Mouse (Mus musculus): ENCODE measurements around the gene Calm1. TPM values are rescaled to one million over a fixed set of nuclear protein-coding genes. Genes with fewer than 3 reads are reported as not detected.
"Not testable (repeated sequence)": the region's sequence is repeated elsewhere in the genome, so short reads cannot be mapped to it uniquely, and the experiment has no call there.

Gene Calm1
- polyA plus RNA-seq, 1 experiment from 2014 or later = 1,646 TPM

DNA sequence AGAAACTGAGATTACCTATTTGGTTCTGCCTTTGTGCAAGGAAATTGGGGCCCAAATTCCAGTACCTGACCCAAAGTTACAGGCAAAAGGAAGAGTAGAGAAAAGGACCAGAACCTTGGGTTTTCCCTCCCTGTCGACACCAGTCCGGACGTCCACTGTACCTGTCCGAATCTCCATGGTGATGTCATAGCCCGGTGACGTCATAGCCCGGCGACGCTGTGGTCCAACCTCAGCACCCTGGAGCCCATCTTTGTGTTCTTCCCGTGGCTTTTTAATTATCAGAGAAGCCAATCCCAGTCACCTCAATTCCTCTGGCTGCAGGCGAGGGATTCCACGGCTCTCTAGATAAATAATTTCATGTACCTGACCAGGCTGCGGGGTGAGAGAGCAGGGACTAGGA lies 18.4 kb upstream of the Calm1 start:
- Histone ChIP-seq H3K27ac (no peak overlapping the region), H3K4me2 (no peak overlapping the region), H3K9me3 (no peaks in the 10 kb centered on the region; the same call in 1 of the 2 replicates), H3K4me3 (replicated peaks) (no peak overlapping the region), H3K4me1 (peaks cover 13% of the 10 kb centered on the region; the same call in 1 of the 2 replicates), H3K27me3 (no peaks in the 10 kb centered on the region), H3K9ac (no peak overlapping the region), H3K36me3 (replicated peaks) (no peaks in the 10 kb centered on the region)
- 90% methylated on average over 13 of the region's 13 CpGs for WGBS
- no peak for ATAC-seq (ENCODE audit: low FRiP score)

DNA sequence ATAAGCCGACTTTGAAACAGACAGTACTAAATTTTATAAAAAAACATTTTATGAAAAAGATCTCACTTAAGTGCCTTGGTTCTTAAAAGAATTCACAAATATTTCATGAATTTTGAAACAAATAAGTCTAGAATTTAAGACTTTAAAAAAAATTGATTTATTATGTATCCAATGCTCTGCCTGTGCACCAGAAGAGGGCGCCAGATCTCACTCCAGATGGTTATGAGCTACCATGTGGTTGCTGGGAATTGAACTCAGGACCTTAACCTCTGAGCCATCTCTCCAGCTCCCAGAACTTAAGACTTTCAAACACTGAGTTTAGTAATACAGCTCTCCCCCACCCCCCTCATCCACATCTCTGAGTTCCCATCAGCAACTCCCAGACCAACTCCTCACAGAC lies 16.6 kb upstream of the Calm1 start:
- no peaks in the 10 kb centered on the region for H3K27me3 ChIP-seq
- ATAC-seq (ENCODE audit: low FRiP score) = no peak
- H3K36me3 ChIP-seq (replicated peaks) = no peaks in the 10 kb centered on the region
- no peak overlapping the region for H3K4me3 ChIP-seq (replicated peaks)
- H3K4me1 ChIP-seq = peaks cover 7% of the 10 kb centered on the region; the same call in 1 of the 2 replicates
- no peak overlapping the region for H3K9ac ChIP-seq
- no peaks in the 10 kb centered on the region; the same call in 1 of the 2 replicates for H3K9me3 ChIP-seq
- WGBS = 80% methylated on average over 2 of the region's 2 CpGs
- H3K27ac ChIP-seq = no peak overlapping the region
- H3K4me2 ChIP-seq = no peak overlapping the region

DNA sequence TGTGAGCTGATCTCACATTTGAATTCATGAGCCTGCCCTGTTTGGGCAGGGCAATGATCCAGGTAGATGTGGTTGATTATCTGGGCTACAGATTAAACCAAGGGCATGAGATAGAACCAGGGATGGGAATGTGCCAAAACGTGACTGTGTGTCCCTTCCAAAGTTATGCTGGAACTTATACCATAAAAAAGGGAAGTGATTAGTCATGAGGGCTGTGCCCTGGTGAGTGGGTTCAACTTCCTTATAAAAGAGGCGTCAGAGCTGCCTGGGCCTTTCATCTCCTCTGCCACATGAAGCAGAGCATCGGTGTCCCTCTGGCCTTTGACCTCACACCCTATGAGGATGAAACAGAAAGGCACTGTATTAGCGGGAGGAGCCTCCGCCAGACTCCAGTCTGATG lies 15.3 kb upstream of the Calm1 start:
- H3K4me1 ChIP-seq = peaks cover 13% of the 10 kb centered on the region; the same call in 1 of the 2 replicates
- H3K27me3 ChIP-seq = no peaks in the 10 kb centered on the region
- no peak overlapping the region for H3K27ac ChIP-seq
- no peaks in the 10 kb centered on the region; the same call in 1 of the 2 replicates for H3K9me3 ChIP-seq
- H3K4me3 ChIP-seq (replicated peaks) = no peak overlapping the region
- no peaks in the 10 kb centered on the region for H3K36me3 ChIP-seq (replicated peaks)
- H3K9ac ChIP-seq = no peak overlapping the region
- no peak overlapping the region for H3K4me2 ChIP-seq
- no peak for ATAC-seq (ENCODE audit: low FRiP score)
- WGBS = 82% methylated on average over 5 of the region's 5 CpGs

DNA sequence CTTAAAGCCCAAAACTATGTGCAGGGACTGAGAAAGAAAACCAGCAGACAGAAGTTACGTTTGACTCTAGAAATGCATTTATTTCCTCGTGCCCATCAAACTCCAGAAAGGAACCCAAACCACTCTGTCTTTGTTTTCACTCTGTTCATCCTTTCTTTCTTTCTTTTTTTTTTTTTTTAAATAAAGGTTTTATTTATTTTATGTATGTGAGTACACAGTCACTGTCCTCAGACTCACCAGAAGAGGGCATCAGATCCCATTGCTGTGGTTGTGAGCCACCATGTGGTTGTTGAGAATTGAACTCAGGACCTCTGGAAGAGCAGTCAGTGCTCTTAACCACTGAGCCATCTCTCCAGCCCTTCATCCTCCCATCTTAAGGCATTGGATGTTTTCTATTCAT lies 14.3 kb upstream of the Calm1 start:
- not testable (repeated sequence) for H3K4me3 ChIP-seq (replicated peaks); H3K36me3 ChIP-seq (replicated peaks); H3K4me2 ChIP-seq; H3K9ac ChIP-seq; H3K27me3 ChIP-seq; H3K9me3 ChIP-seq; H3K27ac ChIP-seq; ATAC-seq (ENCODE audit: low FRiP score)
- 87% methylated on average over 2 of the region's 2 CpGs for WGBS
- H3K4me1 ChIP-seq = peaks cover 11% of the 10 kb centered on the region; the same call in 1 of the 2 replicates

- H3K4me3 ChIP-seq (replicated peaks) = no peak overlapping the region
- no peaks in the 10 kb centered on the region for H3K27me3 ChIP-seq
- no peaks in the 10 kb centered on the region; the same call in 1 of the 2 replicates for H3K9me3 ChIP-seq
- H3K4me2 ChIP-seq = no peak overlapping the region
- H3K27ac ChIP-seq = no peak overlapping the region
- no peak for ATAC-seq (ENCODE audit: low FRiP score)
- WGBS = 70% methylated on average over 7 of the region's 7 CpGs
- H3K36me3 ChIP-seq (replicated peaks) = no peaks in the 10 kb centered on the region
- peaks cover 11% of the 10 kb centered on the region; the same call in 1 of the 2 replicates for H3K4me1 ChIP-seq
- no peak overlapping the region for H3K9ac ChIP-seq
Measured at GRCm38 (mm10) chr12:100185897-100186296, 13.3 kb upstream of the Calm1 start.

- 5% methylated on average over 6 of the region's 6 CpGs for WGBS
- Histone ChIP-seq H3K4me3 (replicated peaks) (peak overlapping the region; percentile 62), H3K9ac (peak overlapping the region; percentile 73), H3K4me2 (peak overlapping the region; percentile 77), H3K27me3 (no peaks in the 10 kb centered on the region), H3K4me1 (peaks cover 11% of the 10 kb centered on the region; the same call in 1 of the 2 replicates), H3K27ac (peak overlapping the region; percentile 99), H3K36me3 (replicated peaks) (no peaks in the 10 kb centered on the region), H3K9me3 (no peaks in the 10 kb centered on the region; the same call in 1 of the 2 replicates)
- no peak for ATAC-seq (ENCODE audit: low FRiP score)
Measured at GRCm38 (mm10) chr12:100186376-100186775, 12.9 kb upstream of the Calm1 start.

GRCm38 (mm10) chr12:100187013-100187755 lies 12.1 kb upstream of the Calm1 start:
- Histone ChIP-seq H3K4me3 (replicated peaks) (peak overlapping the region; percentile 62), H3K27ac (peak overlapping the region; percentile 99), H3K36me3 (replicated peaks) (no peaks in the 10 kb centered on the region), H3K9ac (peak overlapping the region; percentile 73), H3K27me3 (no peaks in the 10 kb centered on the region), H3K4me2 (peak overlapping the region; percentile 77), H3K9me3 (no peaks in the 10 kb centered on the region; the same call in 1 of the 2 replicates), H3K4me1 (peaks cover 13% of the 10 kb centered on the region; the same call in 1 of the 2 replicates)
- ATAC-seq (ENCODE audit: low FRiP score) = peak; percentile 100
- under 1% methylated on average over 52 of the region's 52 CpGs for WGBS

DNA sequence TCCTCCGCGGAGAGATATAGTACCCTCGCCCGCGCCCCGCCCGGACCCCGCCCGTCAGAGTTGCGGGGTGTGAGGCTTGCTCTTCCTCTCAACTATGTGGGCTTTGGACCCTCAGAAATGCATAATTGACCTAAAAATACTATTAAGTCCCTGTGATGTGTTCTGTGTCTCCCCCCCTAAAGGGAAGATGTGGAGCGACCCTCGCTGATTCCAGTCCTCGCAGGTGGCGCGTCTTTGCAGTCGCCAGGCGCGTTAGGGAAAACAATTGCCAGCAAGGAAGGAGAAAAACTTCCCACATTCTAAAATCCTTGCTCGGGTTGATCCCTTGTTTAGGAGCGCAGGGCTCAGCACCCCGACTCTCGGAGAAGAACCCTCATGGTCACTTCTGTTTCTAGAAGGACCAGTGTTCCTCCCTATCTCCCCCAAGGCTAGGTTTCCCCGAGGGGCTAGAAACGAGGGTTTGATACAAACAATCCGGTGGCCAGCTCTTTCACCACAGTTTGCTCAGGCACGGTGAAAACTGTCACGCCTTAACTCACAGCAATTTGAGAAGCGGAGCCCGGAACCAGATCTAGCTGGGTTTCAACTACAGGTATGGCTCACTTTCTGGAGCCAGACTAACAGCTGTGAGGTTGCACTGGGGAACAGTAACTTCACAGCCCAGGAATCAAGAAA lies 11.3 kb upstream of the Calm1 start:
- Histone ChIP-seq H3K27me3 (no peaks in the 10 kb centered on the region), H3K27ac (peak overlapping the region; percentile 99), H3K4me1 (peaks cover 18% of the 10 kb centered on the region; the same call in 1 of the 2 replicates), H3K36me3 (replicated peaks) (no peaks in the 10 kb centered on the region), H3K9me3 (no peaks in the 10 kb centered on the region), H3K4me3 (replicated peaks) (peak overlapping the region; percentile 62), H3K4me2 (peak overlapping the region; percentile 77), H3K9ac (peak overlapping the region; percentile 73)
- WGBS = 3% methylated on average over 29 of the region's 29 CpGs
- ATAC-seq (ENCODE audit: low FRiP score) = 0 out of 2 replicates have a peak, but pooled peaks have one; percentile 2

DNA sequence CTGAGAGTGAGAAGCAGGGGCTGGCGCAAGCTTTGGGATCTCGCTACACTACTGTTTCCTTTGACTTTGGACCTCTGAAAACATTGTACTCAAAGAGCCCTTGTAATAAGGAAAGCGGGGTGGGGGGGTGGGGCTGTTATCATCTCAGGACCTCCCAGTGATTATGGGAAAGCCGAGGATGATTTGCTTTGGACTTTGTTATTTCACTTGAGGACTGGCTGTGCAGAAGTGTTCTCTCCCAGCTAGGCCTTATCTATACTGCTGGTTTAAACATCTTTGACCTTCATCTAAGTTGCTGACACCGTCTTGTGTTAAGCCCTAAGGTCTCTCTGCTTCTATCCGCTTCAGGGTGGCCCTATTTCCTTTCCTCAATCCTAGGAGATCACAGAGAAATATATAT lies 8.4 kb upstream of the Calm1 start:
- Histone ChIP-seq H3K4me2 (no peak overlapping the region), H3K9me3 (no peaks in the 10 kb centered on the region), H3K4me1 (peaks cover 15% of the 10 kb centered on the region; the same call in 1 of the 2 replicates), H3K9ac (no peak overlapping the region), H3K27ac (no peak overlapping the region), H3K36me3 (replicated peaks) (no peaks in the 10 kb centered on the region), H3K4me3 (replicated peaks) (no peak overlapping the region), H3K27me3 (no peaks in the 10 kb centered on the region; the same call in 1 of the 2 replicates)
- WGBS = 85% methylated on average over 6 of the region's 6 CpGs
- no peak for ATAC-seq (ENCODE audit: low FRiP score)

DNA sequence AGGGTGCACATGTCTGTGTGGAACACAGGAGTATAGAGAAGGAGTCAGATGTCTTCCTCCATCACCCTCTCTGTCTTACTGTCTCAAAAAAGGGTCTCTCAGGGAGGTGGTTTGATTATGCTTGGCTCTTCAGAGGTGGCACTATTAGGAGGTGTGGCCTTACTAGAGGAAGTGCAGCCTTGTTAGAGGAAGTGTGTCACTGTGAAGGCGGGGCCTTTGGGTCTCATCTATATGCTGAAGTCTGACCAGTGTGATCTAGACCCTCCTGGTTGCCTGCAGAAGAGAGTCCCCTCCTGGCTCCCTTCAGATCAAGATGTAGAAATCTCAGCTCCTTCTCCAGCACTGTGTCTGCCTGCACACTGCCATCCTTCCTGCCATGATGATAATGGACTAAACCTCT lies 5.1 kb upstream of the Calm1 start:
- H3K4me2 ChIP-seq = no peak overlapping the region
- WGBS = 100% methylated on average over 1 of the region's 1 CpGs
- no peak overlapping the region for H3K4me3 ChIP-seq (replicated peaks)
- H3K27ac ChIP-seq = no peak overlapping the region
- no peaks in the 10 kb centered on the region for H3K36me3 ChIP-seq (replicated peaks)
- peaks cover 10% of the 10 kb centered on the region for H3K4me1 ChIP-seq
- no peak for ATAC-seq (ENCODE audit: low FRiP score)
- no peak overlapping the region for H3K9ac ChIP-seq
- H3K27me3 ChIP-seq = peaks cover 7% of the 10 kb centered on the region
- no peaks in the 10 kb centered on the region for H3K9me3 ChIP-seq

- no peaks in the 10 kb centered on the region for H3K9me3 ChIP-seq
- H3K4me1 ChIP-seq = peaks cover 20% of the 10 kb centered on the region
- no peak overlapping the region for H3K27ac ChIP-seq
- H3K27me3 ChIP-seq = peaks cover 7% of the 10 kb centered on the region
- no peak overlapping the region for H3K9ac ChIP-seq
- ATAC-seq (ENCODE audit: low FRiP score) = no peak
- no peak overlapping the region for H3K4me3 ChIP-seq (replicated peaks)
- WGBS = 79% methylated on average over 7 of the region's 7 CpGs
- no peaks in the 10 kb centered on the region for H3K36me3 ChIP-seq (replicated peaks)
- H3K4me2 ChIP-seq = no peak overlapping the region
Measured at GRCm38 (mm10) chr12:100196786-100197185, 2.4 kb upstream of the Calm1 start.

- peak overlapping the region; percentile 97 for H3K4me3 ChIP-seq (replicated peaks)
- no peaks in the 10 kb centered on the region for H3K9me3 ChIP-seq
Measured at GRCm38 (mm10) chr12:100199891-100200644, 833 bp downstream of the Calm1 start.

More at GRCm38 (mm10) chr12:100199891-100200644, 833 bp downstream of the Calm1 start:
- WGBS = under 1% methylated on average over 74 of the region's 86 CpGs
- peak overlapping the region; percentile 96 for H3K9ac ChIP-seq
- H3K4me1 ChIP-seq = peaks cover 33% of the 10 kb centered on the region
- ATAC-seq (ENCODE audit: low FRiP score) = peak; percentile 77
- H3K27ac ChIP-seq = peak overlapping the region; percentile 89
- peaks cover 7% of the 10 kb centered on the region for H3K27me3 ChIP-seq
- peaks cover 25% of the 10 kb centered on the region for H3K36me3 ChIP-seq (replicated peaks)
- H3K4me2 ChIP-seq = peak overlapping the region; percentile 97
